Mouse (Mus musculus): ENCODE data around the gene Apol7a. TPM values are rescaled to one million over a fixed set of nuclear protein-coding genes. Genes with fewer than 3 reads are reported as not detected.

The Apol7a gene
- polyA plus RNA-seq, 1 experiment from 2014 or later, result 0.37 TPM

DNA sequence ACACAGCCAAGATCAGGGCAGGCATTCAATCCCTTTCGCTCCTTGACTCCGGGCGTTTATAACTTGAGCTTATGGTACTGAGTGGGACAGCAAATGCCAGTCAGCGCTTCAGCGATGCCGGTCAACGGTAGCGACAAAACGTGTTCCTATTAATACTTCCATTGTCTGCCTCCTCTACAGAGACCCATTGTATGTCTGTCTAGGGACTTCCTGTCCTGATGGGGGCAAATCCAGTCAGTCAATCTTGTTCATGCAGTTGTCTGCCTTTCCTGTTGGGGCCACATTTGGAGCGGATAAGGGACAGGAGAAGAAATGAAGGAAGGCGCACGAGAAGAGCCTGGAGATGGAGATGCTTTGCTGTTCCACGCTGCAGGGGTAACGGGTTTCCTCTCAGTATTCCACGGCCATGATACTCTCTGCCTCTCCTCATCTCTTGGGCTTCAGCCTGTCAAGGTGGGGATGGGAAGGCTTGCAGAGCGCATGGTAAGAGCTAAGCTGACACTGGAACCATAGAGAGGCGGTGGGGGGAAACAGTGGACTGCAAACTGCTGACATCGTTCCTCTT, 55.9 kb downstream of the Apol7a start:
- WGBS, result 17% methylated on average over 18 of the region's 18 CpGs
- DNase-seq (ENCODE audit: low spot score), result peak; percentile 28

DNA sequence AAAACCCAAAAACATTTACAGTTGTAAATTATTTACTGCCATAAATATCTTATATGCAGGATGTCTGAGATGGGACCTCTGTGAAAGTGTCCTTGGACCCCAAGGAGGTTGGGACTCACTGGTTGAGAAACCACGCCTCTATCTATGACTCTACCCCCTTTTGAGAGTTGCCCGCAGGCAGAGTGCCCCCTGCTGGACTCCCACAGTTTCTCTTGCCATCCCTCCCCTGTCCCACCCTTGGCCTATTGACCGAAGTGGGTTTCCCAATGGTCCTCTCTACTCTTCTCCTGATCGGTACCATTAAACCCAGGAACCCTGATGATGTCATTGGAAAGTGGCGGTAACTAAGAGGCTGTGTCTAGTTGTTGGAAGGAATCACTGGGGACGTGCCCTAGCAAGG, 56.9 kb downstream of the Apol7a start:
- no peak for DNase-seq (ENCODE audit: low spot score)
- WGBS, result 87% methylated on average over 6 of the region's 6 CpGs

More for the DNA sequence above, 55.9 kb downstream of the Apol7a start:
- H3K9me3 ChIP-seq (ENCODE audit: low read length), result no peaks in the 10 kb centered on the region
- TF ChIP-seq CTCF (IDR thresholded peaks at IDR 0.05) (no peak), EP300 (IDR thresholded peaks at IDR 0.05) (0 out of 2 replicates have a peak, but pooled peaks have one; percentile 9)
- peak overlapping the region; percentile 44 for H3K4me2 ChIP-seq (replicated peaks; ENCODE audit: low read depth, low read length)
- peak; percentile 44 for ATAC-seq
- peak overlapping the region; percentile 54; the same call in 1 of the 2 replicates for H3K27ac ChIP-seq (ENCODE audit: low read length)
- H3K27me3 ChIP-seq (replicated peaks; ENCODE audit: insufficient read depth, low read length), result no peaks in the 10 kb centered on the region
- H3K9ac ChIP-seq (replicated peaks; ENCODE audit: low read depth), result no peak overlapping the region
- peaks cover 18% of the 10 kb centered on the region for H3K4me1 ChIP-seq (ENCODE audit: insufficient read depth, low read depth, low read length)
- no peaks in the 10 kb centered on the region for H3K36me3 ChIP-seq (ENCODE audit: insufficient read depth, low read length)
- 0 out of 2 replicates have a peak overlapping the region, but pooled peaks have one; percentile 0 for H3K4me3 ChIP-seq (ENCODE audit: low read depth, low read length)

DNA sequence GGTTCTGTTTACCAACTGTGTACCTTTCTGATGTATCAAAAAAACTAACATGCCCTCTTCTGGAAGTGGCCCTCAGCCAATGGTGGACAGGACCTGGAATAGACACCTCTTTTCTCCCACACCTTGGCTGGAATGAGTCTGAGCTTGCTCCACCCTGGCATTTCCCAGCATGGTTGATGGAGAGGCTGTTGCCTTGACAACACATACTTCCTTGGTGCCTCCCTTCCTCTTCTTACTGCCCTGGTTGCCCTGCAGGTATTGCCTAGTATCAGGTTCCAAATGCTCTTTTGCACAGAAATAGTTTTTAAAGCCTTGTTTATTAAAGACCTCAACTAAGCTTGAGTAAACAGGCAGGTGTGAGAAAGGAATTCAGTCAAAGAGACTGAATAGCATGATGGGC, 58.3 kb downstream of the Apol7a start:
- Histone ChIP-seq H3K27me3 (replicated peaks; ENCODE audit: insufficient read depth, low read length) (no peaks in the 10 kb centered on the region), H3K36me3 (ENCODE audit: insufficient read depth, low read length) (no peaks in the 10 kb centered on the region), H3K4me1 (ENCODE audit: insufficient read depth, low read depth, low read length) (peaks cover 18% of the 10 kb centered on the region), H3K9ac (replicated peaks; ENCODE audit: low read depth) (no peak overlapping the region), H3K27ac (ENCODE audit: low read length) (no peak overlapping the region), H3K4me2 (replicated peaks; ENCODE audit: low read depth, low read length) (no peak overlapping the region), H3K4me3 (ENCODE audit: low read depth, low read length) (no peak overlapping the region), H3K9me3 (ENCODE audit: low read length) (no peaks in the 10 kb centered on the region)
- ATAC-seq, result no peak
- TF ChIP-seq CTCF (IDR thresholded peaks at IDR 0.05) (no peak), EP300 (IDR thresholded peaks at IDR 0.05) (no peak)
- peak; percentile 16 for DNase-seq (ENCODE audit: low spot score)

More for the DNA sequence above, 56.9 kb downstream of the Apol7a start:
- no peak for ATAC-seq
- H3K4me1 ChIP-seq (ENCODE audit: insufficient read depth, low read depth, low read length), result peaks cover 18% of the 10 kb centered on the region
- H3K4me3 ChIP-seq (ENCODE audit: low read depth, low read length), result no peak overlapping the region
- no peaks in the 10 kb centered on the region for H3K27me3 ChIP-seq (replicated peaks; ENCODE audit: insufficient read depth, low read length)
- no peak overlapping the region for H3K27ac ChIP-seq (ENCODE audit: low read length)
- no peaks in the 10 kb centered on the region for H3K9me3 ChIP-seq (ENCODE audit: low read length)
- no peak overlapping the region for H3K4me2 ChIP-seq (replicated peaks; ENCODE audit: low read depth, low read length)
- no peak overlapping the region for H3K9ac ChIP-seq (replicated peaks; ENCODE audit: low read depth)
- no peaks in the 10 kb centered on the region for H3K36me3 ChIP-seq (ENCODE audit: insufficient read depth, low read length)
- TF ChIP-seq EP300 (IDR thresholded peaks at IDR 0.05) (no peak), CTCF (IDR thresholded peaks at IDR 0.05) (peak; percentile 20)

DNA sequence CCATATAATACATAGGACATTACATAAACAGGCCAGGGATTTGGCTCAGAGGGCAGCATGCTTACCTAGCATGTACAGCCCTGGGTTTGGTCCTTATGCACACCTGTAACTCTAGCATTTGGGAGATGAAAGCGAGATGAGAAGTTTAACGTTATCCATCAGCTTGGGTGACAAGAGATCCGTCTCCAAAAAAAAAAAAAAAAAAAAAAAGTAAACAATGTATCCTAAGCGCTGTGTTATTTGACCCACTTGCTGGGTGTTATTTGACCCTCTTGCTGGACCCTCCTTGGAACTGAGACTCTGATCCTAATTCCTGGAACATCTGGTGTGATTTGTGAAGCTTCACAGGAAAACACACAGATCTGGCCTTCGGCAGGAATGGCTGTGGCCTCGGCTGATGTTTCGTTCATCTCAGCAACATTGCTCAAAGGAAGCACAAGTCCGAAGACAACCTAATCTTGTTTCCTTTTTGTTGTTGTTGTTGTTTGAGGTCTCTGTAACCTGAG, 59.9 kb downstream of the Apol7a start:
- H3K4me1 ChIP-seq (ENCODE audit: insufficient read depth, low read depth, low read length), result peaks cover 14% of the 10 kb centered on the region
- no peak for TF ChIP-seq CTCF (IDR thresholded peaks at IDR 0.05)
- TF ChIP-seq EP300 (IDR thresholded peaks at IDR 0.05), result no peak
- no peak overlapping the region for H3K9ac ChIP-seq (replicated peaks; ENCODE audit: low read depth)
- no peaks in the 10 kb centered on the region for H3K27me3 ChIP-seq (replicated peaks; ENCODE audit: insufficient read depth, low read length)
- H3K4me3 ChIP-seq (ENCODE audit: low read depth, low read length), result no peak overlapping the region
- no peaks in the 10 kb centered on the region for H3K9me3 ChIP-seq (ENCODE audit: low read length)
- no peak for DNase-seq (ENCODE audit: low spot score)
- H3K27ac ChIP-seq (ENCODE audit: low read length), result no peak overlapping the region
- WGBS, result 36% methylated on average over 8 of the region's 8 CpGs
- no peak for ATAC-seq
- H3K4me2 ChIP-seq (replicated peaks; ENCODE audit: low read depth, low read length), result no peak overlapping the region
- no peaks in the 10 kb centered on the region for H3K36me3 ChIP-seq (ENCODE audit: insufficient read depth, low read length)

DNA sequence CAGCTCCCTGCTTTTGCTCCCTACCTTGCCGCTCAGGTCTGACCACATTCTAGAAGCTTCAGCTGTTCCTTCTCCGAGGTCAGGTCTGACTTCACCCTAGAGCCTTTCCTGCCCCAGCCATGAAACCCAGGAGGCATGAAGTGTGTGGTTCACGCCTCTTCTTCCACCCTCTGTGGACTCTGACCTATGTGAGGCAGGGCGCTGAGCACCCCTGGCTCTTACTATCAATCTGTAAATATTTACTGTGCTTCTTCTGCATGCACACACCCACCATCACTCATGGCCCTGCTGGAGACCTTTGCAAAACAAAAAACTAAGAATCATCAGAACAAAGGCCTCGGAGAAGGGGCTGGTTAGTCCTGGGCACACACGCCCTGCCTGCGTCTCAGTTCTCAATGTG, 60.5 kb downstream of the Apol7a start:
- Histone ChIP-seq H3K27ac (ENCODE audit: low read length) (no peak overlapping the region), H3K4me3 (ENCODE audit: low read depth, low read length) (no peak overlapping the region), H3K36me3 (ENCODE audit: insufficient read depth, low read length) (no peaks in the 10 kb centered on the region), H3K9me3 (ENCODE audit: low read length) (no peaks in the 10 kb centered on the region), H3K4me2 (replicated peaks; ENCODE audit: low read depth, low read length) (no peak overlapping the region), H3K4me1 (ENCODE audit: insufficient read depth, low read depth, low read length) (peaks cover 10% of the 10 kb centered on the region; the same call in 1 of the 2 replicates), H3K27me3 (replicated peaks; ENCODE audit: insufficient read depth, low read length) (no peaks in the 10 kb centered on the region), H3K9ac (replicated peaks; ENCODE audit: low read depth) (no peak overlapping the region)
- 34% methylated on average over 7 of the region's 7 CpGs for WGBS
- ATAC-seq (no peak), DNase-seq (ENCODE audit: low spot score) (peak; percentile 31)
- TF ChIP-seq EP300 (IDR thresholded peaks at IDR 0.05) (peak; percentile 31; the same call in 1 of the 2 replicates), CTCF (IDR thresholded peaks at IDR 0.05) (no peak)

Other genes with a start within 250 kb of the Apol7a start
- 17.4 and 18.8 TPM in 2 replicates for gene Rbfox2, start 92.1 kb downstream of the Apol7a start, polyA plus RNA-seq (2015; fragmentation: Nextera tagmentation; extraction: Ambion mirVana)
- gene Apol9a, start 12.0 kb upstream of the Apol7a start, polyA plus RNA-seq (2015; fragmentation: Nextera tagmentation; extraction: Ambion mirVana), result 0.43 and 0.47 TPM in 2 replicates
- gene Apol7b, start 48.4 kb upstream of the Apol7a start, polyA plus RNA-seq (2015; fragmentation: Nextera tagmentation; extraction: Ambion mirVana), result not detected in 2 replicates
- gene Apol10a, start 77.9 kb upstream of the Apol7a start, polyA plus RNA-seq (2015; fragmentation: Nextera tagmentation; extraction: Ambion mirVana), result not detected in 2 replicates
- not detected in 2 replicates for gene Apol11a, start 109.2 kb upstream of the Apol7a start, polyA plus RNA-seq (2015; fragmentation: Nextera tagmentation; extraction: Ambion mirVana)
- 0.11 and 0.14 TPM in 2 replicates for gene Apol7c, start 134.2 kb upstream of the Apol7a start, polyA plus RNA-seq (2015; fragmentation: Nextera tagmentation; extraction: Ambion mirVana)
- not detected in 2 replicates for gene 1700025B11Rik, start 162.8 kb upstream of the Apol7a start, polyA plus RNA-seq (2015; fragmentation: Nextera tagmentation; extraction: Ambion mirVana)
- 0.14 TPM in 1 of 2 replicates, not detected in the other for gene Apol10b, start 197.0 kb upstream of the Apol7a start, polyA plus RNA-seq (2015; fragmentation: Nextera tagmentation; extraction: Ambion mirVana)
- gene Gm36245, start 200.1 kb upstream of the Apol7a start, polyA plus RNA-seq (2015; fragmentation: Nextera tagmentation; extraction: Ambion mirVana), result not detected in 2 replicates
- gene Apol11b, start 244.2 kb upstream of the Apol7a start, polyA plus RNA-seq (2015; fragmentation: Nextera tagmentation; extraction: Ambion mirVana), result 0.25 TPM in 2 replicates

All from lung, postnatal 0 days (tissue).